Mouse (Mus musculus): ENCODE measurements around the gene Siae.

The Siae gene

GRCm38 (mm10) chr9:37554838-37555748 lies at the start of gene Siae:
TSS of gene Siae (plus strand) at chr9:37555698.
- DNase-seq (ENCODE audit: low spot score), result no peak

- no peak for DNase-seq (ENCODE audit: low spot score)
Observed at GRCm38 (mm10) chr9:37506023-37506422, 49.5 kb upstream of the Siae start.

DNA sequence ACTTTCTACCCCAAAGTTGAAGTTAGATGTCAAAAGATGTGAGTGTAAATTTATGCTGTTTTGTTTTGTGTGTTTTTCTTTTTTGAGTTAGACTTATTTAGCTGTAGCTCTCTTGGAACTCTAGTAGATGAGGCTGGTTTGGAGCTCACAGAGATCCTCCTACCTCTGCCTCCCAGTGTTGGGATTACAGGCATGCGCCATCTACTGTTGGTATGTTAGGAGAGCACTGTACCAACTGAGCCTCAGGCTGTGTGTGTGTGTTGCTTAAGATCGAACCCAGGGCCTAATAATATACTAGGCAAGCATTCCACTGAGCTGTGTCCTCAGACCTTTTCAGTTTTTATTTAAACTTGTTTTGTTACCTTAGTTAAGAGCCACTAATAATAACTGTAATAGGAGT lies 43.4 kb upstream of the Siae start:
- DNase-seq (ENCODE audit: low spot score), result no peak

- no peak for DNase-seq (ENCODE audit: low spot score)
Observed at GRCm38 (mm10) chr9:37514456-37514855, 41.0 kb upstream of the Siae start.

GRCm38 (mm10) chr9:37517467-37517866 lies 38.0 kb upstream of the Siae start:
- peak; percentile 7 for DNase-seq (ENCODE audit: low spot score)

DNA sequence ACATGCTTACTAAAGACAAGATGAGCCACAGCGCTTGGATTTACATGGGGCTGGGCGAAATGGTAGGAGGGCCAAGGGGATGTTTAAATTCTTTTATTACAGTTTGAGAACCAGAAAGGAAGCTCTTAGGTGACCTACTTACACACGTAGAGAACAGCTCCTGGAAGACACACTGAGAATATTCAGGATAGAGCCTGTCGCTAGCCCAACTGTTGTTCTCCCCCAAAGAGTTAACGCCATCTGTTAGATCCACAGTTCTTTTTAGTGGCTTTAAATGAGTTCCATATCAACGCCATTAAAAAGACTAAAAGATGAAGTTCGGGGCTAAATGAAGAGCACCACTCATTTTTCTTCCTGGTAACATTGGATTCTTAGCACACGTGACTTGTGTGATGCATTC lies 36.5 kb upstream of the Siae start:
- DNase-seq (ENCODE audit: low spot score), result no peak

DNA sequence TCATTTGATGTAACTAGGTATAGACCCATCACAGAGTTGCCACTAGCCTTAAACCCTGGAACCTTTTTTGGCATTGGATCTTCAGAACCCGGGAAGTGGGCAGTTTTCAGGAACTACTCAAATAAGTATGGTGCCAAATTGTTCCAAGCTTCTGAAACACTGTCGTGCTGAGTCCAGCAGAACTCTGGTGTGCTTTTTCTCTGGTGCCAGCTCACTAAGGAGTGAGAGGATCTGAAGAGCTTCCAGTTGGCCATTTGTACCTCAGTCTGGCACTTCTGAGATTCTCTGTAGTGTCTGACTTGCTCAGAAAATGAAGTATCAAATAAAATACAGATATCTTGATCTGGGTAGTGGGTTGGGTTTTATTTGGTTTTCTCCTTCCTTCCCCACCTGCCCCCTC lies 35.5 kb upstream of the Siae start:
- no peak for DNase-seq (ENCODE audit: low spot score)

- no peak for DNase-seq (ENCODE audit: low spot score)
Observed at GRCm38 (mm10) chr9:37525461-37525860, 30.0 kb upstream of the Siae start.

DNA sequence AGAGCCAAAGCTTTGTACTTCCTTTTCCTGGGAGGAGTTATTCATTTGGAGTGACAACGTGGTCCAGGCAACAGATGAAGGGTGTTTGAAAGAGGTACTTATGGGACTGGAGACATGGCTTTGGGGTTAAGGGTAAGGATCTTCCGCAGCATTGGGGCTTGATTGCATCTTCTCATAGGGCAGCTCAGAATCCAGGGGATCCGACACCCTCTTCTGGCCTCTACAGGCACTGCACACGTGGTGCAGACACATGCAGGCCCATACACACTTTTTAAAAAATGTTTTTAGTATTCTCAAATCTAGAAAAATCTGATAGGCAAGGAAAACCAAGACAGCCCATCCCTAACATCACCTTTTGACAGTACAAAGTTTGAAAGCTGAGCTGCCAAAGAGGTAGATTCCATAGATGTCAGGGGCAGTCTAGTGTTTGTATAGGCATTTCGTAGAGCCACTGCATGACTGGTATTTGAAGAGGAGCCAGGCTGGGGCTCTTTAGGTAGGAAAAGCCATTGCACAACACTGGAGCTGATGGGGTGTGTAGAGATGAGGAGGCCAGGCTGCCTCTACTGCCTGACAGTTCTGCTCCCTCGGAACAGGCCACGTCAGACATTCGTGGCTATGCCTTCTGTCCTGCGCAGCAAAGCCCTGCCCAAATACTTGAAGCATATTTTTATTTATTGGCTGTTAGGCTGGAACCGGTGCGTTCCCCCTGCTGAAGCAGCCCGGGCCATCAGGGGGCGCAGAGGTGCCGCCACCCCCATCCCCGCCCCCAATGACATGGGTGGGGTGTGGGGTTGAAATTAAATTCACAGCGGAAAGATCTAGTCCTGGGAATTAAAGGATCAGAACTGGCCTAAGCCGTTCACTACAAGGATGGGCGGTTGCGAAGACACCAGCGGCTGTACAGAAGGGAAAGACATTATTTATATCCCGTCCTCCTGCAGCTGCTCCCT lies 28.8 kb upstream of the Siae start:
- no peak for DNase-seq (ENCODE audit: low spot score)

DNA sequence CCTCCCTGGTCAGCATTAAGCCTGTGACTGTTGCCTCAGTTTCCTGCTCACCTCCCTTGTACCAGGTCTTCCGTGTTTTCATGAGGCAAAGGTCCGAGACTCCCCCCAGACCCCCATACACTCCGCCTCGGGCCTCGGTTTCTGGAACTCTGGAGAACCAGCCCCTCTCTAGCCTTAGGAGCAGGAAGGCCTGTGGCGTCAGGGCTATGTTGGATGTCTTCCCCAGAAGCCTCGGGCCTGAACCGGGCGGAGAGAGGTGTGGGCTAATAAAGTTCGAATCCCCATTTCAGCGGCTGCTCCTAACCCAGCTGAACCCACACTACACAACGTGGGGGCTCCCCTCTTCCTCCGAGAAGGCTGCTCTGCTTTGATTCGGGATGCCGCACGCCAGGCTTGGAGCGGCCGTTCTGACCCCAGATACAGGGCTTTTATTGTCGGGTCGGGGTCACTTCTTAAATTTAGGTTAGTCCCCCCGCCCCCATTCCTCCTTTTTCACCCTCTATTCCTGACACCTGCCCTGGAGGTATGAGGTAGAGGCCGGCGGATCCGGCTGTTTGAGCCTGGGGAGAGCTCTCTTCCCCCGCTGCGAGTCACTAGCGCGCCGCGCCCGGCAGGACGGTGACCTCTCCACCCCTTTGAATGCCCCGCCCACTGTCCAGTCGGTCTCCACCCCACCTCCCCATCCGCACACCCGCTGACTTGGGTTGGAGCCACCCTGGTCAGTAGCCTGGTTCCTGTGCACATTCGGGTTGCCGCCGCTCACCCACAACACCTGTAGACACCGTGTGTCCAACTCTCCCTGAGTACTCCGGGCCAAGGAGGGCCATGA lies 27.9 kb upstream of the Siae start, which contains the start of gene Esam:
Gene Esam, plus strand, starts transcription at position 683 of the 829 bp plus-strand sequence.
- DNase-seq (ENCODE audit: low spot score), result no peak

DNA sequence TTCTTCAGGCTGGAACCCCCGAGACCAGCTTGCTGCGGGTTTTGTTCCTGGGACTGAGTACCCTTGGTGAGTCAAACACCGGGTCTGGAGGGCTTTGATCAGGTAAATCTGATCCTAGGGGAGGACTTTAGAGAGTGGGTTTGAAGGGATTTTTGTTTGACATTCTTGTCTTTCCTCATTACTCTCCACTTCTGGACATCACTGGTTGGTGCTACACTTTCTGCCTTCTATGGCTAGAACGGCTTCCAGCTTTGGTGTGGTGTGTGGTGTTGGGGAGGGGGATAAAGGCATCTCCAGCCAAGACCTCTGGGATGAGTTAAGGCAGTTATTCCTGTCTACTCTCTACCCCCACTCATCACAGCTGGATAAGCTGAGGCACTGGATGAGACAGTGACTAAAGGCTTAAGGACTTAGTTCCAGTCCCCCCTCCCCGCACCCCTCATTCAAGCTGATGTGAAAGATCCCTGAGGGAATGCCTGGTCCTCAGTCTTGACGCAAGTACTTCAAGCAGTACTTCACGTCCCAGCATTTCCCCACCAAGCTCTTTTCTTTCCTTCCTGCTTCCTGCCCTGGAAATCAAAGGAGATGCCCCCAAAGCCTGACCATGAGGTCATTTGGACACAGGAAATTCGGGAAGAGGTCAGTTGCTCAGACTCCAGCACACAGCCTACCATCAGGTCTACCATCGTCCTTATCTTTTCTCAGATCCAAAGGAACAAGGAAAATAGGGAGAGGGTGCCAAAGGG lies 27.1 kb upstream of the Siae start:
- DNase-seq (ENCODE audit: low spot score), result no peak

DNA sequence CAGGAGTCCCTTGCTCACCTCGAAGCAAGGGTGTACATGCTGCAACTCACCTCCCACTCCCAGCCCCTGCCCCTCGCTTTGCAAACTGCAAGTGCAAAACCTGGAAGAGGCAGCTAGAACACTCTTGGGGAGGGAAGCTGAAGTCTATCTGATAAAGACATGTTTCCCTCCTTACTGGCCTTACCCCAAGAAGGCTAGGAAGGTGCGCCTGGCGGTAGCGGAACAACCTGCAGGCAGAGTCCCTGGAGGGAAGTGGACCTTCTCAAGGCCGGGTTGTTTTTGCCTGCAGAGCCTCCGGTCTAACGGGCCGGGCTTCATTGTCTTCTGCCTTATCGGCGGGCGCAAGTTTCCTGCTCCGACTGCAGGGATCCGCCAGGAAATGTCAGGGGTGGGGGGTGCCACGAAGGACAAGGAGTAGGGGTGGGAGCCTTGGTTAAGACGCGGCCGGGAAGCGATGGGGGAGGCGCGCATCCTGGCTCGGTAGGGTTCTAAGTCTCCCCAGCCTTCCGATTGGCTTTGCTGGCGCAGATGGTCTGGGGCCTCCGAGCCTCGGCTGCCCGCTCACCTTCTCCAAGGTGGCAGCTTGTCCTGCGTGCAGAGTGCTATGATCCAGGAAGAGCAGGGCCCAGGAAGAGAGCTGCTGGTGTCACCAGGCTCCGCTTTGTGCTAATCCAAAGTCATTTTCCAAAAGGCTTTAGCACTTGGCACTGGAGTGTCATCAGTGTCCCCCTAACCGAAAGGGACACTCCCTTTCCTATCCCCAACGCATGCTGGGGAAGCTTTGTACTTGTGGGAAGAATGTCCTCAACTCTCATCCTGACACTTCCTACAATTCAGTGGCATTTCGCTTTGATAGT lies 25.2 kb upstream of the Siae start:
- peak; percentile 33 for DNase-seq (ENCODE audit: low spot score)

DNA sequence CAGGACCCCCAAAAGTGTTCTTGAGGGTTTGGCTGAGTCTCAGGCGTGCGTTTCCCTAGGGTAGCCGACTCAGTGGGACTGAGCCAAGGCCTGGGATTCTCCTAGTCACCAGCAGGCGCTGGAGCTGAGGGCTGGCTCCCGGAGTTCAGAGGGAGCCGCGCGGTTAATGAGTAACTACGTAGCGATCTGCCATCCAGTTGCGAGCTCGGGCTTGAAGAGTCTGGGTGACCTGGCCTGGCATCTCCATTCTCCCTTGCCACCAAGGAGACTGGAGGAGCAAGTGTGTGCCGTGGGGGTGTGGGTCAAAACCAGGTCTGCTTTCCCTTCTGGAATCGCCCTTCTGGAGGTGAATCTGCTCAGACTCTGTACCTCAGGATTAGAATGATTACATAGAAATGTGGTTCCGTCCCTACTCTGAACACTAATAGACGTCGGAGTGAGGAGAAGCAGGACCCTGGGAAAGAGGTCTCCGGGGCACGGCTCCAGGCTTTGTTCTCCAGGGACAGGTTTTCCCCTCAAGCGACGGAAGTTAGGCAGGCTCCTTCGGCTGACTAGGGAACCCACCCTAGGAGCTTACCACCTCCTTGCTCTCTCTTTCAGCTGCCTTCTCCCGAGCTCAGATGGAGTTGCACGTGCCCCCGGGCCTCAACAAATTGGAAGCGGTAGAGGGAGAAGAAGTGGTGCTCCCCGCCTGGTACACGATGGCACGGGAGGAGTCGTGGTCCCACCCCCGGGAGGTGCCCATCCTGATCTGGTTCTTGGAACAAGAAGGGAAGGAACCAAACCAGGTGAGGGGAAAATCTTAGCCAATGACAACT lies 24.4 kb upstream of the Siae start:
- peak; percentile 71 for DNase-seq (ENCODE audit: low spot score)

DNA sequence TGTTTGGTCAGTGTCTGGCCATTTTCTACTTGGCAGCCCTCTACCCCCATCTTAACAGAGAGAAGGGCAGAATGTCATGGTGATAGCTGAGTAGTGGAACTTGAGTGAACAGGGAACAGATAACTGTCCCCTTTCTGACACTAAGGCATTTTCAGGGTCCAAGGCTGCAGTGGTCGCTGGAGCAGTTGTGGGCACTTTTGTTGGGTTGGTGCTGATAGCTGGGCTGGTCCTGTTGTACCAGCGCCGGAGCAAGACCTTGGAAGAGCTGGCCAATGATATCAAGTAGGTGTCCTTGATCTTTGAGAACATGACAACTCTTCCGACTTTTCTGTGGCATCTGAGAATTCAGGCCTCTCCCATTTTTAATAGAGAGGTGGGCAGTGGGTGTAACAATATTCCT lies 18.6 kb upstream of the Siae start:
- DNase-seq (ENCODE audit: low spot score), result no peak

GRCm38 (mm10) chr9:37537658-37538250 lies 17.7 kb upstream of the Siae start:
- no peak for DNase-seq (ENCODE audit: low spot score)

- DNase-seq (ENCODE audit: low spot score), result no peak
Observed at GRCm38 (mm10) chr9:37539170-37540025, 16.1 kb upstream of the Siae start, which contains the start of gene Vsig2. TSS of gene Vsig2 (plus strand) at chr9:37539255.

GRCm38 (mm10) chr9:37540226-37540625 lies 15.3 kb upstream of the Siae start:
- DNase-seq (ENCODE audit: low spot score), result no peak
